Mouse (Mus musculus) layer of hippocampus, postnatal 10 days (tissue): ENCODE measurements around the gene Gck. TPM values are rescaled to one million over a fixed set of nuclear protein-coding genes. Genes with fewer than 3 reads are reported as not detected.
A peak's percentile ranks its signal among the peaks of the same experiment; 100 is the strongest.
"Not testable (repeated sequence)": the region's sequence is repeated elsewhere in the genome, so short reads cannot be mapped to it uniquely, and the experiment has no call there.

Experiments
- DNase-seq, 2 experiments: peaks; one replicate each; pipeline ENCODE4 v3.0.0; 2021; ENCODE audit warnings: low spot score in 2 of 2
- total RNA-seq, 2 experiments: library from RNA; stranded (reverse); gene quantifications; 2 replicates each; pipeline ENCODE4 v1.2.3; 2021

Gene Gck
- total RNA-seq, 2 experiments from 2014 or later = 3.5 to 3.9 TPM

DNA sequence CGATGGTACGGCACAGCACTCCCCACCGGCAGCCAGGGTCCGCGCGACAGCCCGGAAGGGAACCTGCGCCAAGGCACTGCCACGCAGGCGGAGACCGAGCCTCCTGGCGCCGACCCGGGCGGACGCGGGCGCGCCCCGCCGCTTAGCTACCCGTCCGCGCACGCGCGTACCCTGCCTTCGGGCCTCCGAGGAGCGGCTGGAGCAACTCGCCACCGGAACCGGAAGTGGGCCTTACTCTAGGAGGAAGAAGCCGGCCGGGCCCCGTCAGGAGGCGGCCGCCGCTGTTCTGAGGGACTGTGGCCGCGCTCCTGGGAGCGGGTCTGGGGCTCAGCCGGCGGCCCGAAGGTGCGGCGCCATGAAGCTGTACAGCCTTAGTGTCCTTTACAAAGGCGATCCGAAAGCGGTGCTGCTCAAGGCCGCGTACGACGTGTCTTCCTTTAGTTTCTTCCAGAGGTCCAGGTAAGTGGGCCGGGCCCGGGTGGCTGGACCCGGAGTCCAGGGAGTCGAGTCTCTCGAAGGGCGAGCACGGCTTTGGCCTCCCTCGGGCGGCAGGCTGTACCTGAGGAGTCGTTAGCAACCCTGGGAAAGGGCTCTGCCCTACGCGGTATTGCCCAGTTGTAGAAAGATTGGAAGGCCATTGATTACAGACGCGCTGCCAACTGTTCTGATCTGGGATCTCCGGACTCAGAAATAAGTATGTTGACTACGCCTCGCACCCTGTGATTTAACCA is 5.8 kb upstream of the Gck start, which contains the start of gene Ykt6:
TSS of gene Ykt6 (plus strand) at position 148 of the 731 bp plus-strand sequence.
- DNase-seq = peak; percentile 91 to 95

DNA sequence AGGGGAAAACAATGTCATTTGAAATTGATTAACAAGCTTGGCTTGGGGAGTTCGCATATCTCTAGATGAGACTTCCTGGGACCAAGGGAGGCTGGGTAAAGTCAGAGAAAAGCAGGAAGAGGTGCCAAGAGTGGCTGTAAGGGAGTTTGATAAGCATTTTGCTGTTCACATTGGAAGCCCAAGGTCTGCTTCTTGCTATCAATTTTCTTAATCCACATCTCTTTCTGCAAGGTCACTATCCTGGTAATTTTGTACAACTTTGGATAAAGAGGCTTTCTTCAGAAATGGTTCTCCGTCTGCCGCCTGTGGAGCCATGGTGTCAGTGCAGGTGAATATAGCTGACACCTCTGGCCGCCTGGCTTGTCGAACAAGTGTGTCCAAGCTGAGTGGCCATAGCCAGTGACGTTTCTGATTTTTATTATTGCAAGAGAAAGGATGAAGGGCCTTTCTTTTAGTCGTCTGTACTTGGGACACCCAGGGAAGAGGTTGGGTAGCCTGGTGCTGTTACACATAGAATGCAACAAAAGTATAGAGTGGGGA is 5.2 kb upstream of the Gck start:
- DNase-seq = no peak

DNA sequence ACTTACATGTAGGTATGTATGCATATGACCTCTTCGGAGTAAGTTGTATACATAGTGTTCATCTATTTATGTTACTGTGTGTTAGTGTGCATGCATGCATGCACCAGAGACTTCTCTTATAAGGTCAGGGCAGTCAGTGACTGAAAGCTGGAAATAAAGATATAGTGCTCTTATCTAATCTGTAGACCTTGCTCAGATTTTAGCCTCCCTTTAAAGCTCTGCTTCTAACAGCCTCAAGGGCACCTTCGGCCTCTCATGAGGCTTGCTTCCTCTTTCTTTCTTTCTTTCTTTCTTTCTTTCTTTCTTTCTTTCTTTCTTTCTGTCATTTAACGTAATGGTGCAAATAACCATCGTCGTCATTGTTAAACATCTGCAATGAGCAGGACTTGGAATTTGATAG is 4.6 kb upstream of the Gck start:
- DNase-seq = no peak

DNA sequence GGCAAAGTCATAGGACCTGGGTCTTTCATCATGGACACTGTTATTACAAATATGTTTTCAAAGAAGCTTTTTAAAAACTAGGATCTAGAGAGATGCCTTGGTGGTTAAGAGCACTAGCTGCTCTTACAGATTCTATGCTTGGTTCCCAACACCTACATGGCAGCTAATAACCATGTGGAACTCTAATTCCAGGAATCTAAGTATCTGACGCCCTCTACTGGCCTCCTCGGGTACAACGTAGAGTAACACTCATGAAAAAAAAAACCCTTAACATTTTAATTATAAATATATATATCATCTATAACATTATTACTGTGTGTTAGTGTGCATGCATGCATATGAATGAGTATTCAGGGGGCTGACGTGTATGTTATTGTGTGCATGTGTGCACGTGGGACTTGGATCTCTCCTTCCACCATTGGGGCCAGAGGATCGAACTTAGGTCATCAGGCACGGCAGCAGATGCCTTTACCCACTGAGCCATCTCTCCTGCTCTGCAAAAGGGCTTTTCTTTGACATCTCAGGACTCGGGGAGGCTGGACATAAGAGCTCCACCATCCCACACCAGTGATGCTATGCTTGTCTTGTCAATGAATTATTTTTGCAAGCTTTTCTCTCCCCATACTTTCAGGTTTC is 3.4 kb upstream of the Gck start:
- no peak for DNase-seq

DNA sequence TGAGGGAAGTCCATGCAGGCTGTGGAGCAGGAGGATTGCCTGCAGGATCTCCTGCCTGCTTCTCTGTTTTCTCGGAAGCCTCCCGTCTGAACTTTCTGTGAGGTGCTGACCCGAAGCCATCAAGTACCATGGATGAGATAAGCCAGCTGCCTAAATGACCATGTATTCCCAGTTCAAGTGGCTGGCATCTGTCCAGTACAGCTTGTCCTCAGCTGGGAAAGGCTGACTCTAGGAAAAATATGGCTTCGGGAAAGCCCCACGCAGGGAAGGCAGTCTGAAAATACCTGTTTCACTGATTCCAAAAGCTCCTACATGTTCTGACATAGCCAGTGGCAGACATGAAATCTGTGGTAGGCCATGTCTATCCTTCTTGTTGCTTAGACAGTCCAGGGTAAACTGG is 2.6 kb upstream of the Gck start:
- no peak for DNase-seq

DNA sequence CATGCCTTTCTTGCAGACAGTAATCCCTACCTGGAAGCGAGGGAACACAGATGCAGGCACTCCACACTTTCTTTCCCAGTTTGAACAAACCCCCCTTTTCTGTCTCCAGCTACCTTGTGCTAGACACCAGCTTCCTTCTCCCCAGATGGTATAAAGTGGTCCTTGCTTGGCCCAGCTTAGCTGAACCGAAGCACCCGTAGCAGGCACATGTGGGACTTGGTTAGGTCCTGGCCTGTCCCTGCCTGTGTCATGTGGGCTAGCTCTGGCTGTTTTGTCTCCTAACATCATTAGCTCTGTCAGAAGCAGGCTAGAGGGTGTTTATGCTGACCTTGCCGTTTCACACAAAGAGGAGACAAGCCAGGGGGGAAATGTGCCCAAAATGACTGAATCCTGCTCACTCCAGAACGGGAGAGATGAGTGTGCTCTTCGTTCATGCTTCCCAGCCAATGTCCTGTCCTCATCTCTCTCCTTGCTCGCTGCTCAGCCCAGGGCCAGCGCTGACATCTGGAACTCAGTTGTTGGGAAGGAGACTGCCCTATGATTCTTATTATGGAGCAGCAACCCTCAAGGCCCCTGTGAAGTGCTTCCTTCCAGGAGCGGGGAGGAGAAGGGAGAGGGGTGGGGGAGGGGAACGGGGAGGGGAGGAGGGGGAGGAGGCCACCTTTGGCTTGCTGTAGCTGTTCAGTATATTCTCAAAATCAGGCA is 1.2 kb downstream of the Gck start:
- no peak for DNase-seq

DNA sequence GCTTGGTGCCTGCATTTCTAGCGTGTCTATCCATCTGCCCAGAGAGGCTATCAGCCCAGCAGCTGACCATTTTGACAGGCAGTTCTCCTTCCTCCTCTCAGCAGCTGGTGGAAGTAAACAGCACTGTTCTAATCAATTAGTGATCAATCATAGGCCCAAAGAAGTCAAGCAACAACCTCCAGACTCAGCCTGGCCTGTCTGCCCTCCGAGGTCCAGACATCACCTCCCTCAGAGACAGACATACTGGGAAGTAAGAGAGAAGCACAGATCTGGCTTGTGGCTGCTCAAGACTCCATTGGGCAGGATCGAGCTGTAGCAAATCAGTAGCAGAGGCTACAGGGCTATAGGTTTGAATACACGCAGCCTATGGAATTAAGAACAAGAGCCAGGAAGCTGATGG is 2.1 kb downstream of the Gck start:
- DNase-seq = no peak

DNA sequence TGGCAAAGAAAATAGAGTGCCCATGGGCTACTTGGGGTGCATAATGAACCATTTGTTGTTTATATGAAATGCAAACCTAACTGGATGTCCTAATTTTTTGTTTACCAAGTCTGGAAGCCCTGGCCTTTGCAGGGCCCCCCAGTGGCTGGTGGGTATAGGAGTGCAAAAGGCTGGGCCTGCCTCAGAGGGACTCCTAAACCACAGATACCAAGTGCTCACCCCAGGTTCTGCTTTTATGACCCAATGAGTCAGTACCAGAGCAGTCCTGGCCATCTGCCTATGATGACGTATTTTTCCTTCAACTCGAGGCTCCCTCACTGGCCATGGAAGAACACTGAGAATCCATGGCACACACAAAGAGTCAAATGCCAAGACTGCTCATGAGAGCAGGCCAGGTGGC is 4.8 kb downstream of the Gck start:
- DNase-seq = no peak

DNA sequence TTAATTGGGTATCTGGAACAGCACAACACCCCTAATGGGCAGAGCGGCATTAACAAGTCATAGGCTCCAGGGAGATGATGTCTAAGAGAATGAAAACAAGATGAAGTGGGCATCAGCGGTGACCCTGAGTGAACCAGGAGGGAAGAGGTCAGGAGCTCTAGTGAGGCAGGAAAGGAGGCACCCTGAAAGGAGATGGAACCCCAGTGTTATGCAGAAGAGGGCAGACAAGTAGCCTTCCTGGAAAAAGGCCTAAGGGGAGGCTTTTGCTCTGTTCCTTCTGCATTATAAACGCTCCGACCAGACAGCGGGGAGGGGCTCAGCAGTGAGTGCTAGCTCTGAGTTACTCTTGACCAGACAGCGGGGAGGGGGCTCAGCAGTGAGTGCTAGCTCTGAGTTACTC is 6.9 kb downstream of the Gck start:
- DNase-seq = no peak

DNA sequence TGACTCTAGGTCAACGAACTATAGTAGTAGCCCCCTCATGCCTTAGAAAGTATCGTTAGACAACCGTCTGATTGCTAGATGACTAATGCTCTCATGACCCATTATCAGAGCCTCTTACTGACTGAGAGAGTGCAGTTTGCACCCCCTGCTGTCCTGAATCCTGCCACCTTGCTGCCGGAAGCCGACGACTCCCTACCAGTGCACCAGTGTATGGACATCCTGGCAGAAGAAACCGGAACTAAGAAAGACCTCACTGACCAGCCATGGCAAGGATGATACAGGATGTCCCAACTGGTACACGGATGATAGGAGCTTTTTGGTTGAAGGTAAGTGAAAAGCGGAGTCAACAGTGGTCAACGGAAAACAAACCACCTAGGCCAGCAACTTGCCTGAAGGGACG is 15.3 kb downstream of the Gck start:
- not testable (repeated sequence) for DNase-seq

DNA sequence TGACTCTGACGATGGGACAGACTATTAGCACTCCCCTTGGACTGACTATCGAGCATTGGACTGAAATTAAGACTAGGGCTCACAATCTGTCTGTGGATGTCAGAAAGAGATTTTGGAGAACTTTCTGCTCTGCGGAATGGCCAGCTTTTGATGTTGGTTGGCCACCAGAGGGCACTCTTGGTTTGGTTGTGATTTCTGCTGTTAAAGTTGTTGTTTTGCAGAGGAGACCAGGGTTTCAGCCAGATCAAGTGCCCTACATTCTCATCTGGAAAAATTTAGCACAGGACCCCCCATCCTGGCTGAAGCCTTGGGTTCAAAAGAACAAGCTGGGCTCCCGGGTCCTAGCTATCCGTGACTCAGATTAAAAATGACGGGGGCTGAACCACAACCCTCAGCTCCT is 17.9 kb downstream of the Gck start:
- peak; percentile 48 to 49 for DNase-seq

DNA sequence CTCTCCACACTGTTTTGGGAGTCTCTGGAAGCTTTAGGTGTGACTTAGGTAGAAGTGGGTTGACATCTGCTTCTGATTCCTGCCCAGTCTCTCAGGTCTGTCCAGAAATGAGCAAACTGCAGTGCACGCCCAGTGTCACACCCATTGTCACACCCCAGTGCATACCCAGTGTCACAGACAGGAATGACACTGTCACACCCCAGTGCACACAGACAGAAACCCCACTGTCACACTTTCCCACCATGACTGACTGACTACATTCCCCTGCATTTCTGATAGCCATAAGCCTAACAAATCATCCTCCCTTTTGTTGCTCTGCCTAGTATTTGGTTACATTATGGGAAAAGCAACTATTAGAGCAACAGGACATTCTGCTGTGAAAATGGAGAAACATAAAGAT is 19.3 kb downstream of the Gck start:
- no peak for DNase-seq

DNA sequence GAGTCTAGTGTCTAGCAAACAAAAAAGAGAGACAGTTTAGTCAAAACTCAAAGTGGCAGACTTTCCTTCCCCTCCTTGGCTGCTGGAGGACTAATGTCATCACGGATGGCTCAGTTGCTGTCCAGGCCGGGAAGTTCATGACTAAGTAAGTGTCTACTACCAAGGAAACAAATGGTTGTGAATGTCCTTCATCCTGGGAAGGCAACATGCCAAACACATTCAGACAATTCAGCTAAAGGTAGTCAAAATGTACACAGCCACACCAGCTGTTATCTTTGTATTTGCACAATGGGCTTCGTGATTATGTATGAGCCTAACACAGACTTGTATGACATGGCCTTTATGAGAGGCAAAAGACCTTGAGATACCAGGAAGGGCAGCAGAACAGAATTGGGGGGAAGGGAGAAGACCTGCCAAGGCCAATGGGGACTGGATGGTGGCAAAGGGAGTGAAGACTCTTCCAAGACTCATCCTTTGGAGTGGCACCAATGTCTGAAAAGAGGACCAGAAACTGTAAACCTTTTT is 23.1 kb downstream of the Gck start:
- no peak for DNase-seq

DNA sequence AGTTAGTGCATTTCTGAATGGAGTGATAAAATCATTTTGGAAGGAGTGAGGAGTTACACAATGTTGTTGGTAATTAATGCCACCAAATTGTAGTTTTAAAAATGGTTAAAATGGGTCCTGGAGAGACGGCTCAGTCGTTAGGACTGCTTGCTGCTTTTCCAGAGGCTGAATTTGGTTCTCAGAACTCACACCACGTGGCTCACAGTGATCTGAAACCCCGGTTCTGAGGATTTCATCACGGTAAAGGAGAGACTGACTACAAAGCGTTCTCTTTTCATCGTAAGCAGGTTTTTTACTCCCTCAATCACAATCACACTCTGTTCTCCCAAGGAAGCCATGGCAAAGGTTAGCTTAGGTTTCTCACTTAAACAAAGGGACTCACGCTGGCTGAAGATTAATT is 25.2 kb downstream of the Gck start:
- no peak for DNase-seq

DNA sequence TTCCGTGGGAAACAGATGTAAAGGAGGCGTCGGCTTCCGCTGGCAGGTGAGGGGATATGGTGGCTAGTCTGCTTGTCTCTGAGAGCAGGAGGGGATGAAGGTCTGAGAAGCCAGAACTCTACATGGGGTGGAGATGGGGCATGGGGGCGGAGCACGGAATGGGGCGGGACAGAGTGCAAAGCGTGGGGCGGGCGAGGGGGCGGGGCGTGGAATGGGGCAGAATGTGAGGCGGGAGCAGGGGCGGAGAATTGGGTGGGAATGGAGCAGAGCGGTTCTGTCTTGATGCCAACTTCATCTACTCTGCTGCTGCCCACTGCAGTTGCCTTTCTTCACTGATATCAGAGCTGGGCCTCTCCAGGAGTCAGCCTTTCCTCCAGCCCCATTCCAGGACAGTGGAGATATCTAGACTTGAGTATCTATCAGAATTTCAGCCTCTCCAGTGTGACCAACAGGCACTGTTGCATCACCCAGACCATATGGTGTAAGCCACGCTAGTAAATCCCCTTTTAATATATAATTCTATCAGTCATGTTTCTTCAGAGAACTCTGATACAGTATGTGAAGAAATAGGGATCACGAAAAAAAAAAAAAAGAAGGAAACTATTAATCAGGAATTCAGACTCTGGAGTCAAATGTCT is 29.4 kb downstream of the Gck start:
- DNase-seq = no peak

DNA sequence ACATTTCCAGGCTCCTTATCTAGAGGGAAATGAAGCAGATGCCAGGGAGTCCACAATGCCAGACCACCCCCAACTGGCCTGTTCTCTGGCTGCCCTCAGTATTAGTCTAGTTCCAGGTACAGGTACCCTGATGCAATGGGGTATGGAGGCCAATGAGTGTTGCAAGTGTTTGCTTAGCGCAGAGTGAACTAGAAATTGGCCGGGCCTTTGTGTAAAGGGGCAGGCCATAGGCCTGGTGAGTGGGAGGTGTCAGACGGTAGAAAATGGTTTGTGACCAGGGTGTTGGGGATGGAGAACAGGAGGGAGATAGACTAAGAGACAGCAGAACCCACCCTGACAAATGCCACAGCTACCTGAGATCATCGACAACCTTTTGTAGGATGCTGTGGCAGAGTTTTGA is 30.3 kb downstream of the Gck start:
- DNase-seq = peak in 1 of 2 experiments; percentile 4

DNA sequence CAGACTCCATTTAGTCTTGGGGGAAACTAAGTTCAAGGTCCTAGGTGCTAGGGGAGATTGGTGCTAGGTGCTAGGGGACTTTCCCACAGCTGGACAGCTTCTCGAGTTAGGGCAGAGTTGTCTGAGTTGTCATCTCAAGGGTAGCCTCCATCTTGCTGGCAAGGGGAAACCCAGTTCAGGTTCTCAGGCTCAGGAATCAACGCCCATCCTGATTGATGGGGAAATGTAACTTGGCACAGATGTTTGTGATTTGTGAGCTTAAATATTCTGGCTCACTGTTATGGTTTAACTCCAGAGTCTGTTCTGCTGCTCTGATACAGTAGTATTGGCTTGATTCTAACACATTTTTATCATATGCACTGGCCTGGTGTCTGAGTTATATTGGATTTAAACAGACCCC is 31.8 kb downstream of the Gck start:
- DNase-seq = peak in 1 of 2 experiments; percentile 4

DNA sequence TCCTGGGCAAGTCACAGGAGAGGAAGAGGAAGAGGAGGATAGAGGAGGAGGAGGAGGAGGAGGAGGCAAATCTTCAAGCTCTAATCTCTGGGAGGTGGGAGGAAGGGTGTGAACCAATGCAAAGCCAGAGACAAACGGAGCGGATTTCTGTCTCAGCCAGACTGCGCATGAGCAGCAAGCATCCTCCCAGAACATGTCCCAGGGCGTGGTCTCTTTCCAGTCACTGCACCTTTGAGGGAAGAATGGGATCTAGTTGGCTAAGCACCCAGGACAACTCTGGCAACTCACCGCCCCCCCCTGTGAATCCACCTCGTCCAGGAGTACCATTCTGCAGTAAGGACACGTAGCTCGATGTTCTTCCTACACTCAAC is 33.7 kb downstream of the Gck start:
- no peak for DNase-seq

DNA sequence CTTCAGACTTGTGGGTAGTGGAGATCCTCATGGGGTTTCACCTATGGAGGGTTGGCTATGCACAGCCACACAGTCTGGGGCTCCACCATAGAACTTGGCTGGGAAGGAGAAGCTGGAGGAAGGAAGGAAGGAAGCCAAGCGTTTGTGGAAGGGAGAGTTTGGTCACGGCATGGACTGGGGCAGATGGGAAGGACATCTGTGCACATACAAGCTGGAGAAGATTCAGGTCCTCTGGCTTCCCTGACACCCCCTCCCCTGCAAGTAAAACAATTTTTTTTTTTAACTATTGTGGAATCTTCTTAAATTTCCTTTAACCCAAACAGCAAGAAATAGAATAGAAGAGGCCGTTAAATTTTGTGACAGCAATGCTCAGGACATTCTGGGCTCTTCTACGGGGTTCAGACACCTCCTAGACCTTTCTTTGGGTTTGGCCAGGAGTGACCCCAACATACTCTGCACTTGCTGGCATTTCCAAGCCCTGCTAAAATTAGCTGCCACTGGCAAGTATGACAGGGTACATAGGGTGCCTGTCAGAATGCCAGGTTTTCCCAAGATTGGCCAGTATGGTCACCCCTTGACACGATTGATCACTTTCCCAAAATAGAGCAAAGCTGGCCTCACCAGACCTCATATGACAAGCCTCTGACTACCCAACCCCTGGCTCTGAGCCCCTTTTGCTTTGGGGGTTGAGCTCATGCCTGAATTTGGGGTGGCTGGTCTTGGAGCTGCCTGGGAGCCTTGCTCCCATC is 34.3 kb downstream of the Gck start:
- peak in 1 of 2 experiments; percentile 12 for DNase-seq

DNA sequence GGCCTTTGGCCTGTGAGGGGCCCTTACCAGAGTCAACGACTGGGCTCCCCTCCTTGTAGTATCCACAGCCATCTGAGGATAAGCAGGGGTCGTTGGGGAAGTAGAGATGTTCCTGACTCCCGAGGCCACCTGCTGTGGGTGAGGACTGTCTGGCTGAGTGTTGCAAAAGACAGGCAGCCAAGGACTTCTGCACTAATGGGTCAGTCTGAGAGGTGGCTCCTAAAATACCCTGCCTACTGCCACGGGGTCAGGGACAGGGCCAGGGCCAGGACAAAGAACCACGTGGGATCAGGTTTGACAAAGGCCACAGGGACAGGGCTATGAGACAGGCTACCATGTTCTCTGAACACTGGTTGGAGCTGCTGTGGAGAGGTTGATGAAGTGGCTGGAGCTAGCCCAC is 34.9 kb downstream of the Gck start:
- no peak for DNase-seq

DNA sequence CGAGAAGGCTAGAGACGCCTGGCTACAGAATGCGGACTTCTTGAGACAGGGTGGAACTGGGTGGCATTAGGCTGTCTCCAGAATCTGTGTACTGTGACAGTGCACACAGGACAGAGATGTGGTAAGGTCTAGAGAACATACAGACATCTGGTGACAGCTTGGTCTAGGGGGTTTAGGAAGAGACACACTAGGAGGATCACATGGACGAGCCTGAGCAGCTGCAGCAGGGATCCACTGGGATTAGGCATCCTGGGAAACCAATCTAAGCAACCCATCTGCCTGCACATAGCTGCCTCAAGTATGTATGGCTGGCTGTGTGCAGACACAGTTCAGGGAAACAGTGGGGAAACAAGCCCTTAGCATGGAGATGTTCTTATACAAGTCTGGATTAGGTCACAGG is 35.9 kb downstream of the Gck start:
- DNase-seq = peak in 1 of 2 experiments; percentile 10
